19 mouse cellular contexts compared by ENCODE assay signal in the genomic region with DNA sequence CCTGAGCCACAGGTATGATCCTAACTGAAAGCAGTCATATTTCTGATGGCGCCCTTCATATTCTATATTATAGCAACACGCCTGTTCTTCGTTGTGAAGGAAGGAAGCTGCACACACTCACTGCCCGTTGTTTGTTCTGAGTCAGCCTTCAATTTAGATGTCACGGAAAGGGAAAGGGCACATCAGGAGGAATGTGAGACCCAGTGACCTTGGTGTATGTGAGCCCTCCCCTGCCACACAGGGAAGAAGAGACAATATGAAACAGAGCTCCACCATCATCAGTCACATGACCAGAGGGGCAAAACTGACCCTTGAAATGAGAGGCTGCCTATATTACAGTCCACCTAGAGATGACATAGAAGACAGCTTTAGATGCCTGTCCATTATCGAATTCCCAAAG.
"Had no signal": no experiment of that assay in that cellular context is flagged by ENCODE, and none has a peak within 500 bp of the region (broad histone marks: within the 10 kb centered on the region; RNA-seq: fewer than 3 reads in every experiment).

No protein-coding gene starts in this region.

- H3K36me3 ChIP-seq: midbrain, embryonic 10.5 days; midbrain, embryonic 12.5 days; neural tube, embryonic 13.5 days; neural tube, embryonic 15.5 days had no signal

- H3K27ac ChIP-seq: midbrain, embryonic 10.5 days; midbrain, embryonic 12.5 days; neural tube, embryonic 13.5 days; neural tube, embryonic 15.5 days had no signal

- ATAC-seq: midbrain, embryonic 16.5 days had no signal

- H3K9me3 ChIP-seq: midbrain, embryonic 10.5 days; midbrain, embryonic 12.5 days; neural tube, embryonic 13.5 days; neural tube, embryonic 15.5 days had no signal

- H3K4me1 ChIP-seq: midbrain, embryonic 10.5 days; midbrain, embryonic 12.5 days; neural tube, embryonic 13.5 days; neural tube, embryonic 15.5 days had no signal

- H3K4me2 ChIP-seq: lung, embryonic 14.5 days; midbrain, embryonic 12.5 days; neural tube, embryonic 13.5 days; neural tube, embryonic 15.5 days had no signal

- H3K4me3 ChIP-seq: midbrain, embryonic 10.5 days; midbrain, embryonic 12.5 days; myocyte; neural tube, embryonic 13.5 days; neural tube, embryonic 15.5 days had no signal

- H3K9ac ChIP-seq: lung, embryonic 14.5 days; midbrain, embryonic 12.5 days; neural tube, embryonic 13.5 days; neural tube, embryonic 15.5 days had no signal

- DNase-seq: lung, adult 18-20 months; lung, embryonic 14.5 days; lung, postnatal 10 days; lung, postnatal 4 days; midbrain, embryonic 14.5 days; retina, postnatal 1 day; right cerebral cortex, adult 18-20 months; right cerebral cortex, postnatal 25 days; right cerebral cortex, postnatal 4 days; spleen, adult 18-20 months; thymus, adult 18-20 months; thymus, postnatal 14 days; thymus, postnatal 36 days had no signal

- H3K27me3 ChIP-seq: midbrain, embryonic 12.5 days; neural tube, embryonic 13.5 days; neural tube, embryonic 15.5 days had no signal
